In genomic region chr6:31921561-31922152, GRCm38 (mm10) we compare ENCODE assay signal across 22 mouse cellular contexts.
A peak's percentile ranks its signal among the peaks of the same experiment; 100 is the strongest.
DNase-seq lines count a peak whose midpoint lies in the region; ATAC-seq and TF ChIP-seq lines count a peak whose summit lies in the region.
"Had no signal": no experiment of that assay in that cellular context is flagged by ENCODE, and none has a peak within 500 bp of the region (broad histone marks: within the 10 kb centered on the region; RNA-seq: fewer than 3 reads in every experiment).

No protein-coding gene starts in this region.

- TF ChIP-seq CTCF in layer of hippocampus, adult 2 months (conservative IDR thresholded peaks at IDR 0.05), result no peak

- no peaks in the 10 kb centered on the region for H3K9me3 ChIP-seq in midbrain, embryonic 11.5 days (ENCODE audit: control insufficient read depth, low read length)
- H3K9me3 ChIP-seq in midbrain, embryonic 15.5 days, result no peaks in the 10 kb centered on the region
- H3K9me3 ChIP-seq: embryonic facial prominence, embryonic 15.5 days; forebrain, embryonic 10.5 days; hindbrain, embryonic 10.5 days had no signal

- no peak overlapping the region for H3K9ac ChIP-seq in midbrain, embryonic 11.5 days (ENCODE audit: low read length)
- H3K9ac ChIP-seq in midbrain, embryonic 15.5 days, result no peak overlapping the region
- H3K9ac ChIP-seq: embryonic facial prominence, embryonic 15.5 days had no signal

- H3K4me3 ChIP-seq in layer of hippocampus, adult 2 months, result no peak overlapping the region
- no peak overlapping the region for H3K4me3 ChIP-seq in midbrain, embryonic 11.5 days (ENCODE audit: low read depth, low read length)
- H3K4me3 ChIP-seq in midbrain, embryonic 15.5 days, result no peak overlapping the region
- H3K4me3 ChIP-seq: embryonic facial prominence, embryonic 15.5 days; erythroblast, embryonic 14.5 days; forebrain, embryonic 10.5 days; heart, adult 2 months; hindbrain, embryonic 10.5 days had no signal

- no peaks in the 10 kb centered on the region for H3K4me1 ChIP-seq in midbrain, embryonic 11.5 days (ENCODE audit: control insufficient read depth, insufficient read depth, low read length)
- H3K4me1 ChIP-seq in midbrain, embryonic 15.5 days, result peaks cover 10% of the 10 kb centered on the region
- H3K4me1 ChIP-seq: embryonic facial prominence, embryonic 15.5 days had no signal

- 86% methylated on average over 9 of the region's 9 CpGs for WGBS in midbrain, embryonic 11.5 days
- WGBS in midbrain, embryonic 15.5 days, result 91% methylated on average over 9 of the region's 9 CpGs

- ATAC-seq in midbrain, embryonic 11.5 days (ENCODE audit: low FRiP score), result no peak
- no peak for ATAC-seq in midbrain, embryonic 15.5 days (replicated peaks)
- ATAC-seq: forebrain, embryonic 16.5 days had no signal

- no peaks in the 10 kb centered on the region for H3K36me3 ChIP-seq in midbrain, embryonic 11.5 days (ENCODE audit: control insufficient read depth, insufficient read depth, low read length)
- H3K36me3 ChIP-seq in midbrain, embryonic 15.5 days (replicated peaks), result no peaks in the 10 kb centered on the region
- H3K36me3 ChIP-seq: embryonic facial prominence, embryonic 15.5 days; forebrain, embryonic 10.5 days; hindbrain, embryonic 10.5 days had no signal

- no peak for DNase-seq in layer of hippocampus, adult 2 months (ENCODE audit: low spot score in 2 of 2)
- no peak for DNase-seq in layer of hippocampus, postnatal 14 days (ENCODE audit: low spot score in 2 of 2)
- DNase-seq in midbrain, embryonic 11.5 days (ENCODE audit: low spot score, missing footprints), result peak; percentile 56
- DNase-seq in testis, postnatal 10 days (ENCODE audit: low spot score), result peak; percentile 7
- no peak for DNase-seq in testis, postnatal 14 days (ENCODE audit: low spot score)
- DNase-seq in telencephalon, adult 2 months (ENCODE audit: low read depth, low spot score), result peak; percentile 31
- DNase-seq in kidney, adult 18-20 months, result no peak
- DNase-seq: adrenal gland, adult 8-10 months; adrenal gland, postnatal 36 days; cerebellum, adult 11 months; cerebellum, adult 8-10 months; cerebellum, postnatal 14 days; embryo, embryonic 11 days; gastrocnemius, postnatal 10 days; heart, adult 2 months had no signal

- no peak overlapping the region for H3K4me2 ChIP-seq in midbrain, embryonic 11.5 days
- H3K4me2 ChIP-seq in midbrain, embryonic 15.5 days, result no peak overlapping the region
- H3K4me2 ChIP-seq: embryonic facial prominence, embryonic 15.5 days; heart, embryonic 11.5 days had no signal

- no peaks in the 10 kb centered on the region for H3K27me3 ChIP-seq in midbrain, embryonic 11.5 days (ENCODE audit: control insufficient read depth, insufficient read depth, low read length)
- no peaks in the 10 kb centered on the region for H3K27me3 ChIP-seq in midbrain, embryonic 15.5 days (replicated peaks)
- H3K27me3 ChIP-seq: embryonic facial prominence, embryonic 15.5 days had no signal

- H3K27ac ChIP-seq in layer of hippocampus, adult 2 months, result peak overlapping the region; percentile 94
- H3K27ac ChIP-seq in midbrain, embryonic 11.5 days (ENCODE audit: low read depth, low read length), result no peak overlapping the region
- H3K27ac ChIP-seq in midbrain, embryonic 15.5 days, result no peak overlapping the region
- H3K27ac ChIP-seq: embryonic facial prominence, embryonic 15.5 days; forebrain, embryonic 10.5 days; heart, adult 2 months; hindbrain, embryonic 10.5 days had no signal

Comparison
In these comparisons a context has a peak if more than half of its experiments do, and no peak if none do; other contexts are left out.
1. DNase-seq: peak in midbrain, embryonic 11.5 days (single experiment), testis, postnatal 10 days (single experiment) and telencephalon, adult 2 months (single experiment); none in layer of hippocampus, adult 2 months (0 of 2), layer of hippocampus, postnatal 14 days (0 of 2), testis, postnatal 14 days (single experiment) and kidney, adult 18-20 months (single experiment).